Mouse (Mus musculus) T-helper 17 cell (primary cell): ENCODE data around the gene Gm10277.
"Not testable (repeated sequence)": the region's sequence is repeated elsewhere in the genome, so short reads cannot be mapped to it uniquely, and the experiment has no call there.

Experiments used
- in situ Hi-C, 2 experiments: fragments of 300-600 bp; cut with MboI, MseI; formaldehyde crosslinking; loops; 1 replicate in 1 of 2; 2 replicates in 1 of 2; pipeline ENCODE4 v1.15.1; 2025; ENCODE audit warnings: high pct_unique_total_duplicates in 2 of 2

Gene Gm10277

GRCm38 (mm10) chr11:77775701-77776400 is 11.7 kb downstream of the Gm10277 start:
- in situ Hi-C loops: no loop called here

DNA sequence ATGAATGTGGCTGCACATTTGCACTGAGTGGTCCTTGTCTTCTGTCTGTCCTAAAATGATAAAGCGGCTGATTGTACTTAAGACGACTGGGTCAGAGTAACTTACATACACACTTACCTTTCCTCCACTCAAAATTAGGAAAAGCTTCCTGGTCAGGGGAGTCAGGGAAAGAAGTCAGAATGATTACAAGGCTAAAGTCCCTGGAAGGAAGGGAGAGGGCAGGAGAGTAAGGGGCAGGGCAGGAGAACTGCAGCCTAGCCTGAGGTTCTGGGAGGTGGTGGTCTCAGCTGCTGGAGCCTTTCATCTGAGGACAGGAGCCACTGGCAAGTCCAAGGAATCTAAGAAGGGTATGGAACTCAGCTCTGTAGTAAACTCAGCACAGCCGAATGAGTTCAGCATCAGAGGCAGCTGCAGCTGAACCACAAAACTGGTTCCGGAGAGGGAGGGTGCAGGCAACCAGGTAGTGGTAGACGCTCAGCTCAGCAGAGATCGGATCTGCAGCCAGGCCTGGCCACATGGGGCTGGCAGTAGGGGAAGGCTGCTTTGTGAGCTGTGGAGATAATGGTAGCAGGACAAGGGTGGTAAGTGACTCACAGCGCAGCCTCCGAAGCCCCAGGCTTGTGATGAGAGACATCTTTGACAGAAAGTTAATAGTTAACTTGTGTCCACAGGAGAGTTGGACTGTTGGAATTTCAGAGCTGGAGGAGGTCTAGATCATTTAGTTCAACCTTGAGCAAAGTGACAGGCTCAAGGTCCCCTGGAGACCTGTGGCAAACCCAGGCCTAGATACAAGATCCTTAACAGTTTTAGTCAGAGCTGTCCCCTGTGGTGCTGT is 15.5 kb downstream of the Gm10277 start:
- in situ Hi-C loops: no loop called here

DNA sequence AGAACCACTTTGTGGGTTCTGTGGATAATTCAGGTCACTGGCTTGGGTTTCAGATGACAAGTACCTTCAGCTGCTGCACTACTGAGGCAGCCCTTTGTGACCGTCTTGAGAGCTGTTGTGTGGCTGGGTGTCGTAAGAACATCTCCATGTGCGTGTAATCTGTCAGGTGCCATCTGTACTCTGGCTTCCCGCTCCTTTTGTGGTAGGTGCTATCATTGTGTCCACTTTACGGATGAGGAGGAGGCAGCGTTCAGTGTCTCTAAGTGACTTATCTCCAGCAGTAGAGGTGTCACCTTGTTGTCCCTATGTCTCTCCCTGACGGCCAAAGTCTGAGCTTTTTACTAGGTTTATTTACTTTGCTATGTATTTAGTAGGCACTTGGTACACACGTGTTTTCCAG is 17.2 kb downstream of the Gm10277 start:
- in situ Hi-C loops: no loop called here

DNA sequence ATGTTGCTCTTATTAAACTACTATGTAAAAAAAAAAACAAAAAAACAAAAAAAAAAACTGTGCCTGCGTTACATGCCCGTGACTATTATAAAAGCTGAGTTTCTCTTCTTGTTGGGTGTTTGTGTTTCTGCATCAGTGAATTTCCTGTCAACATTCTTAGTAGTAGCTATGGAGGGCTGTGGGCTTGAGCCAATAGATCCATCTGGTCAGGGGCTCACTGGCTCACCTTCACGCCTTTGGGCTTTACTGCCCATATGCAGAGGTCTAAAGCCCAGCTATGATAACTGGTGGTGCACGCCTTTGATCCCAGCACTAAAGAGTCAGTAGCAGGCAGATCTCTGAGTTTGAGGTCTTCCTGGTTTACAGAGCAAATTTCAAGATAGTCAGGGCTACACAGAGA is 18.1 kb downstream of the Gm10277 start:
- in situ Hi-C loops: no loop called here

- in situ Hi-C loops: no loop called here
Measured at GRCm38 (mm10) chr11:77766351-77767001, 21.1 kb downstream of the Gm10277 start.

- in situ Hi-C loops: no loop called here
Measured at GRCm38 (mm10) chr11:77765459-77765777, 22.1 kb downstream of the Gm10277 start.

DNA sequence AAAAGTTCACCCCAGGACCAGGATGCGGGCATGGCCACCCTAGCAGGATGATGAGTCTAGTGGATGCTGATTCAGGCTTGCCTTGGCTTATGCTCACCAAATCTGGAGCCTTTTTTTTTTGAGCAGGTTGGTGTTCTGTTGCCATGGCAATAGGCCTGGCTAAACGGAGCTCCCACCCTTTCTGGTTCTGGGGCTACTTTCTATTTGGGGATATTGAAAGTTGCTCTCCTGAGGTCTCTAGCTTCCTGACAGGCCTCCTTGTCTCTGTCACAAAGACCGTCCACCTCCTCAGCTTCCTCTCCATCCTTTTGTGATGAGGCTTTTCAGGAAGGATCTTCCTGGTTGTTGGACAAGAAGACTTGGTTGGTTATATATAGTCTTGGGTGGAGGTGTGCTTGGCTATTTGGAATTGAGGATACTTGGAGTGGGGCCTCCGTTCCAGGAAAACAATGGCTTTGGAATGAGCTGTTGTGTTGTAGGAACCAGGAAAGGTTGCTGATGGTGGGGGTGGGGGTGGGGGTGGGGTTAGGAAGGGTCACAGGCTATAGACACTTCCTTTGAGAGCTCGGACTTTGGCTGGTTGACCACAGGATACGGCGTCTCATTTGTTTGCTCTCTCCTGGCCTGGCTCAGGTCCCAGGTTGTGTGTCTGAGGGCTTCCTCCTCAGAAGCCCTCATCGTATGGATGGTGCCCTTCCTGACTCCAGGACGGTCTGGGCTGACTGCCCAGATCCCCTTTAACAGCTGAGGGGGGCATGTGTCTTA is 22.7 kb downstream of the Gm10277 start:
- in situ Hi-C loops: no loop called here

GRCm38 (mm10) chr11:77763673-77764340 is 23.7 kb downstream of the Gm10277 start:
- in situ Hi-C loops: no loop called here

- in situ Hi-C loops: no loop called here
Measured at GRCm38 (mm10) chr11:77762783-77763672, 24.5 kb downstream of the Gm10277 start, which contains the start of gene Myo18a. Gene Myo18a (plus strand): TSS chr11:77763246.

DNA sequence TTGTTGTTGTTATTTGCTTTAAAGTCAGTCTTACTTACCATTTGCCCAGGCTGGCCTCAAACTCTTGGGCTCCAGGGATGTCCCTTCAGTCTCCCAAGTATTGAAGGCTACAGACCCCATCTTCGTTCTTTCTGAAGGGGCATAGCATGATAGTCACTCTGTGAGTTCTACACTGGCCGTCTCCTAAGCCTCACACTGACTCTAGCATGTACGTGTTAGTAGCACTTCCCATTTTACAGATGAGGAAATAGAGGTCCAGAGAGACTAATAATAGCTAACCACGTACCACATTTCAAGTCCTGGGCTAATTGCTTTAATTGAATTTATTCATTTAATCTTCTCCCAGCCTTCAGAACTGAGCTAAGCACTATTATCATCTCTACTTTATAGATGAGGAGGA is 27.5 kb downstream of the Gm10277 start:
- in situ Hi-C loops: no loop called here

GRCm38 (mm10) chr11:77753469-77753868 is 34.1 kb downstream of the Gm10277 start:
- in situ Hi-C loops: no loop called here

GRCm38 (mm10) chr11:77752525-77752924 is 35.0 kb downstream of the Gm10277 start:
- in situ Hi-C loops: no loop called here

- in situ Hi-C loops: no loop called here
Measured at GRCm38 (mm10) chr11:77748996-77749395, 38.6 kb downstream of the Gm10277 start.

GRCm38 (mm10) chr11:77747103-77747502 is 40.4 kb downstream of the Gm10277 start:
- in situ Hi-C loops: not testable (repeated sequence)

- in situ Hi-C loops: no loop called here
Measured at GRCm38 (mm10) chr11:77746652-77747051, 40.9 kb downstream of the Gm10277 start.

GRCm38 (mm10) chr11:77743966-77744365 is 43.6 kb downstream of the Gm10277 start:
- in situ Hi-C loops: loop anchor here (5.0 kb wide), 2 partner anchors 73 to 208 kb away; no protein-coding TSS in a partner anchor

GRCm38 (mm10) chr11:77738555-77738954 is 49.0 kb downstream of the Gm10277 start:
- in situ Hi-C loops: no loop called here

- in situ Hi-C loops: no loop called here
Measured at GRCm38 (mm10) chr11:77737289-77737688, 50.3 kb downstream of the Gm10277 start.
